7 mouse cellular contexts compared by ENCODE assay signal in genomic region chr11:86958721-86959675, GRCm38 (mm10). TPM values are rescaled to one million over a fixed set of nuclear protein-coding genes. Genes with fewer than 3 reads are reported as not detected.
DNase-seq lines count a peak whose midpoint lies in the region; ATAC-seq lines count a peak whose summit lies in the region.

No protein-coding gene starts in this region.

- peaks cover 49% of the 10 kb centered on the region for H3K4me1 ChIP-seq in neural tube, embryonic 15.5 days

- peak; percentile 53 for DNase-seq in testis, postnatal 10 days (ENCODE audit: low spot score)
- DNase-seq in testis, postnatal 14 days (ENCODE audit: low spot score): no peak
- peak; percentile 30 for DNase-seq in gastrocnemius, postnatal 10 days
- DNase-seq in kidney, adult 9 months: peak; percentile 95
- no peak for DNase-seq in adrenal gland, postnatal 4 days (ENCODE audit: low spot score in 2 of 2)
- no peak for DNase-seq in layer of hippocampus, adult 9-11 months

- ATAC-seq in neural tube, embryonic 15.5 days (ENCODE audit: low FRiP score): no peak

- no peaks in the 10 kb centered on the region for H3K36me3 ChIP-seq in neural tube, embryonic 15.5 days

- H3K9me3 ChIP-seq in neural tube, embryonic 15.5 days (replicated peaks): no peaks in the 10 kb centered on the region

- H3K27me3 ChIP-seq in neural tube, embryonic 15.5 days (replicated peaks): no peaks in the 10 kb centered on the region

- H3K4me2 ChIP-seq in neural tube, embryonic 15.5 days: no peak overlapping the region

- H3K27ac ChIP-seq in neural tube, embryonic 15.5 days (replicated peaks): peak overlapping the region; percentile 61; the same call in 1 of the 2 replicates

- 62% methylated on average over 12 of the region's 12 CpGs for WGBS in neural tube, embryonic 15.5 days

- no peak overlapping the region for H3K4me3 ChIP-seq in neural tube, embryonic 15.5 days (replicated peaks)

- H3K9ac ChIP-seq in neural tube, embryonic 15.5 days (replicated peaks): no peak overlapping the region

RNA-seq across cellular contexts. Expression of gene Ypel2, which starts 34.5 kb away (rescaled TPM):
- 10 to 100 TPM in 1 of 2 experiments, 1 to 10 TPM in 1; 9.8 to 11.6 TPM for total RNA-seq in gastrocnemius, postnatal 10 days (2021)
- 3.4 and 4.1 TPM in 2 replicates for polyA plus RNA-seq in neural tube, embryonic 15.5 days (2015; fragmentation: Nextera tagmentation; extraction: Ambion mirVana)
- 10 to 100 TPM; 34.4 to 39.5 TPM for total RNA-seq in adrenal gland, postnatal 4 days (2021)

Comparison
In these comparisons a context has a peak if more than half of its experiments do, and no peak if none do; other contexts are left out.
1. DNase-seq: peak in testis, postnatal 10 days (single experiment), gastrocnemius, postnatal 10 days (single experiment) and kidney, adult 9 months (single experiment); none in testis, postnatal 14 days (single experiment), adrenal gland, postnatal 4 days (0 of 2) and layer of hippocampus, adult 9-11 months (single experiment).